Mouse (Mus musculus): ENCODE data around the gene Ppbp.

Ppbp gene

DNA sequence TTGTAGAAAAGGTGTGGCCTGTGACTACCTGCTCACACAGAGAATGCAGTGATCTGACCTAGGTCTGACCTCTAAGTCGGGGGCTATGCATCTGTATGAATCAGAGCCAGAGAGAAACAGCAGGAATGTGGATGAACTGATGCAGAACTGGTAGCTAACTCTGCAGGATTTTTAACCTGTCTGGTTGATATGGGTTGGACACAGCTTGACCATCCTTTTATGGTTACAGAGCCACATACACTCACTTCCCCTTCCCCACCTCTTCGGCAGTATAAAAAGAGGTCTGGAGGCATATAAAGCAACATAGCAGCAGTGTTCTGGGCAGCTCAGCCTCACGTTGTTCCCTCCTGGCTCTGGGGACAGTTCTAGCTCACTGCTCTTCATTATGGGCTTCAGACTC is at the start of gene Ppbp:
Gene Ppbp, plus strand, starts transcription at position 301 of the 400 bp plus-strand sequence.
- DNase-seq: no peak

- no peak for DNase-seq
These were observed 45.7 kb upstream of the Ppbp start for GRCm38 (mm10) chr5:90722656-90723055.

- DNase-seq: no peak
These were observed 40.1 kb upstream of the Ppbp start for GRCm38 (mm10) chr5:90728254-90728653.

- no peak for DNase-seq
These were observed 36.8 kb upstream of the Ppbp start for GRCm38 (mm10) chr5:90731480-90731879.

- DNase-seq: no peak
These were observed 26.3 kb upstream of the Ppbp start for GRCm38 (mm10) chr5:90742029-90742428.

- no peak for DNase-seq
These were observed 14.4 kb upstream of the Ppbp start for GRCm38 (mm10) chr5:90753934-90754333.

DNA sequence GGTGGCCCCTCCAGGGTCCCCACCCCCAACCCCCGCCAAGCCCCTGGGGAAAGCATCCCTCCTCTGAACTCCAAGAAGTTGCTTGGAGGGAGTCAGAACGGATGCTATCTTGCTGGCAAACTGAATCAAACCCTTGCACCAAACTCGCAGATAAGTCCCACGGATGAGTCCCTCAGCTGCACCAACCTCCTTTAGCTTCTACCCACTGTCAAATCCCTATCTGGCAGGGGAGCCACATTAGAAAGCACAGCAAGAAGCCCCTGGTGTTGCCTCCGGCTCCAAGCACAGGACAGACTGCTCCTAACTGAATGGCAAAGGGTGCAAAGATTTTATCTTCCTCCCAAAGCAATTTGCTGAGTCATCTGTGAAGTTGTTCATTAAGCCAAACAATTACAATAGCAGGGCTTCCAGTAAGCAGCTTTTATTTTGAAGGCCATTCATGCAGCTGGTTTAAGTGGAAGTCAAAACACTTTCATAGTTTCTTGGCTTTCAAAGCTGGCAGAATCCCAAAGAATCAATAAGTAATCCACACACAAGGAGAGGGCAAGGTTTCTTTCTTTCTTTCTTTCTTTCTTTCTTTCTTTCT is 10.2 kb upstream of the Ppbp start:
- DNase-seq: no peak

DNA sequence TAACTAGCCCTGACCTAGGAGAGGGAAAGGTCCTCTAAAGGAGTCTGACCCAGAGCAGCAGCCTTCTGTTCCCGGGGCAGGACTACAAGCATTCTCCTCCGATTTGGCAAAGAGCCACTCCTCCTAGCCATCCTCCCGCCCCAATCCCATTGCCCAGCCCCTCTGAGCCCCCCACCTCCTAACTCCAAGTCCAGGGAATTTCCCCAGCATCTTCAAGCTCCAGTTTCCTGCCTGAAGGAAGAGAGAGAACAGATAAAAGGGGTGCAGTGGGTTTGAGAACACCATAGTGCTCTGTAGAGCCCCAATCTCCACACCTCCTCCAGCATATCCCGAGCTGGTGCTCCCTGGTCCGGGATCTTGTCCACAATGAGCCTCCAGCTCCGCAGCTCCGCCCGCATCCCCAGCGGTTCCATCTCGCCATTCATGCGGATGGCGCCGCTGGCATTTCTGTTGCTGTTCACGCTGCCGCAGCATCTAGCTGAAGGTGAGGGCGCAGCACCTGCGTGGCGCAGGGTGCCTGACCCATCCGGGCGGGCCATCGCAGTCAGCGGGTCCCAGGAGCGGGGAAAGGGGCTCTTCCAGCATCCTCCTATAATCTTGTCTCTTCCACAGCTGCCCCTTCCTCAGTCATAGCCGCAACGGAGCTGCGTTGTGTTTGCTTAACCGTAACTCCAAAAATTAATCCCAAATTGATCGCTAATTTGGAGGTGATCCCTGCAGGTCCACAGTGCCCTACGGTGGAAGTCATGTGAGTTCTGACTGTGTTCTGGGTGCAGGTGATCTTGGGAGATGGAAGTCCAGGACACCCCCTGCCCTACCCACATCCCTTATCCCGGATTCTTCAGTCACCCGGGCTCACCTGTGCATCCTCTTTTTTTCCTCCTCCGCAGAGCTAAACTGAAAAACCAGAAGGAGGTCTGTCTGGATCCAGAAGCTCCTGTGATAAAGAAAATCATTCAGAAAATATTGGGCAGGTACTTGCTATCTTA is 8.9 kb upstream of the Ppbp start, which contains the start of gene Cxcl5:
Gene Cxcl5, plus strand, starts transcription at position 284 of the 989 bp plus-strand sequence.
- no peak for DNase-seq

- DNase-seq: no peak
These were observed 8.0 kb upstream of the Ppbp start for GRCm38 (mm10) chr5:90760303-90760702.

DNA sequence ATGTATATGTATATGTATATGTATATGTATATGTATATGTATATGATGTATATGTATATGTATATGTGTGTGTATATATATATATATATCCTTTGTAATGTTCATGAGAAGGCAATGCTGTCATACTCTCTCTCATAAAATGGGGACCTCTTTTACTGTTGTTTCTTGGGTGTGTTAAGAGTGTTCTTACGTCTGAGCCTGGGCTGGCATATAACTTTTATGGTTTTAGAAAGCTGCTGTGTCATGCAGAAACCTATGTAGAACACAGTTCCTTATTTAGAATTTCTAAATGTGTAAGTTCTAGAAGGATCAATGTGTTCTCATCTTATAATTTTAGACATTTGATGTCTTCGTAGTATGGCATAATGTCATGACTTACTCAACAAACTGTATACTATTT is 7.5 kb upstream of the Ppbp start:
- DNase-seq: no peak

DNA sequence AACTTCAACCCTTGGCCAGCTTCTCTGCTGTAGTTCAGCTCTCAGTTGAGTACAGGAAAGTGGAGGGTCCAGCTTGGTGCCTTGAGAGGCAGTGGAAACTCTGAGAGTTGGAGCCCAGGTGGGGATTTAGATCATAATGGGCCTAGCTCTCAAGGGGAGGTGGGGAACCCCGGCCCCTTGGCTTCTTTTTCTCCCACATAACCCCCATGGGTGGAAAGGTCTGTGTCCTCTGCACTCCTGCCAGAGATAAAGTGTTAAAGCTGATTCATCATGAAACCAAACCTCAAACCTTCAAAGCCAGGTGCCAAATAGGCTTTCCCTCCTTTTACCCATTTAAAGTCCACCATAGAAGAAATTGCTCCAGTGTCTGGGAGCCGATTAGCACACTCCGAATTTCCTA is 6.5 kb upstream of the Ppbp start:
- DNase-seq: no peak

DNA sequence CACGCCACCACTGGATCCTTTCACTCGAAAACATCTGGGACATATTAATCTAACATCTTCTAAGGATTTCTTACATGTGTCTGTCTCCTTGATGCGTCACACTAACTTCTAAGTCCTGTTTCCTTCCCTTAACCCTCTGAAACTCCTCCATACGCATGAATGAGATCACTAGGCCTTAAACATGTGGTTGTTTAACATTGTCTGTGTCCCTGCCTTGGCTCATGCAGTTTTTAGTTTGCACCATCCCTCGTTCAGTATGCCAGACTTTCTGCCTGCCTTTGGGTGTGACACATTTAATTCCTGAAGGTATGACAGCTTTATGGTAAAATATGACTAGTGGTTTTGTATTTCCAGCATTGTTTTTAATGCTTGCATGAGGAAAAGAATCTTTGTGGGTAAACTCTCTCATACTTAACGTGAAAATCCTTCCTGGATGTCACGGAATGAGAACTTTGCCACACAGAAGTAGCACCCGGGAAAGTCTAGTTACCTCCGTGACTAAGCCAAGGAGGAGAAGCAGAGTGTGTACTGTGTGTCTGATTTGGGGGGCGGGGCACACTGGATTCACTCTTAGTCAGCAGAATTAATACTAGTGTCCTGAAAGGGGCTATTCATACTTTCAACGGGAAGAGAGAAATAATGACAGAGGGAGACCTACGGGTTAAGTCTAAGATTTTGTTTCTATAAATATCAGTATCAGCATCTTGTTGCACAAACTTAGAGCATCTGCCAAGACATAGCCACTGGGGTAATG is 4.2 kb upstream of the Ppbp start:
- no peak for DNase-seq

DNA sequence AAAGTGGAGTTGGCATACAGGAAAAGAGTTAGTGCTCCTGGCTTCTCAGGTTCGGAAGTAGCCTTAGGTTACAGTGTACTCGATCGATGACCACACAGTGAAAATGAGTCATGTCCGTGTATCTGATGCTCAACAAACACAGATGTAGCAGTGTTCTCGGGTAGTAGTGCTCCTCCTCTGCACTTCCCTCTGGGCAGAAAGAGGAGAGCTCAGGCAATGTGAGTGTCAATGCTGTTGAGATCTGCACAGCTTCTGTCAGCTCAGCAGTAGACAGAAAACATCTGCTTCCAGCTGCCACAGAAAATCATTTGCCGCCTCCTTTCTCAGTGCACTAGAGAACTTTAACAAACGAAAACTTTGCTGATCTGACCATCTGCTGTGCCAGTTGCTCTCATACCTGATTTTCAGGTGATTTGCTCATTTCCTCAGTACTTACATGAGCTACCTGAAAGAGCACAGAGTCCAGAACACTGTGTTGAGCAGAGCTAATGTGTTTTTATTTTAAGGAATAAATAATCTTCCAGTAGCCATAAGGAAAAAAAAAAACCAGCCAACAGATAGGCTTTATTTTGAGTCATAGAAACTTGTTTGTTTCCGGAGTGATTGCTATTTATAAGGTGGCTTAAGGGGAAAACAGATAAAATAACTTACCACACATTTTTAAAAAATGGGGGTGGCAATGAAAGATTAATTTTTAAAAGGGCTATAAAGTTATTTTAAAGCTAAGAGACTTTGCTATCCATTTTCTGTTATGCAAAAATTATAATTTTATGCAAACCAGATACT is 2.3 kb upstream of the Ppbp start:
- no peak for DNase-seq

DNA sequence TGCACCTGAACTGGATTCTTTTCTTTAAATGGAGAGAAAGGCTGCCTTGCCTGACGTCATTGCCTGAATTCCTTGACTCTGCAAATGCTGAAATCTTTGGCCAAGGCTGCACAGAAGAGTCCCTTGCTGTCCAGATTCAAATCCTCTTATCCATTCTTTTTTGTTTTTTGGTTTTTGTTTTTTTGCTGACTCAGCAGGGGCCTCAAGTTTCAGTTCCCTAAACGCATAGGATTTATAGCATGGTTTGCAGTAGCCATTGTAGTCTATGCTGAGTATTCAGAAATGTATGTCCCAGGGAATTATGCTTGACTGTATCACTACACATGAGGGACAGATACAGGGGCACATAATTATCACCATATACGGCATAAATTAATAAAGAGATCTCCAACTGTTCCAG is 3.1 kb downstream of the Ppbp start:
- no peak for DNase-seq

DNA sequence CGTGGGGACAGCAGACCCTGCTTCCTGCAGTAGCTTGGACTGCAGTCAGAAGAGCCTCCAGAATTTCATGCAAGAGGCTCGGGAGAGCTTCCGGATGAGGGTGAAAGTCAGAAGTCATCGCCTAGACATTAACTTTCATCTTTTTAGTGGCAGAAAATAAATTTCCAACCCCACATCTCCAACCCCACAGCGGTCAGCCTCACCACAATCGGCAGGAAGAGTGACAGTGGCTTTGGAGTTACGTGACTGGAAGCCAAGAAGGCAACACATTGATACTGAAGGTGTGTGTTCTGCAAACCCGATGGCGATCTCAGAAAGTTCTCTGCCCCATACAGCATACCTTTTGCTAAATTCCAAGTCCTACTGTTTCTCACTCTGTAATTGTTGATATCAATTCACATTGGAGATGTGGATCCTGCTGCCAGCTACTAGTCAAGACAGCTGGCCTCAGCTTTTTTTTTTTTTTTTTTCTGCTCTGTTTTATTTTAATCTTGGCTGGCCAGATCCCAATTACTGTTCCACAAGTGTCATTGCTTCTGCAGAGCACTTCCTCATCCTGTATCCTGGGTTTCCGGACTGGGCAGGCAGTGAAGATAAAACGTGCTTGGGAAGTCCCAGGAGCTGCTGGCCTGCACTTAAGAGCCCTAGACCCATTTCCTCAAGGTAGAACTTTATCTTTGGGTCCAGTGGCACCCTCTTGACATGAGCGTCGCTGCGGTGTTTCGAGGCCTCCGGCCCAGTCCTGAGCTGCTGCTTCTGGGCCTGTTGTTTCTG is 3.7 kb downstream of the Ppbp start, which contains the start of gene Pf4:
Gene Pf4, plus strand, starts transcription at position 556 of the 774 bp plus-strand sequence.
- no peak for DNase-seq

DNA sequence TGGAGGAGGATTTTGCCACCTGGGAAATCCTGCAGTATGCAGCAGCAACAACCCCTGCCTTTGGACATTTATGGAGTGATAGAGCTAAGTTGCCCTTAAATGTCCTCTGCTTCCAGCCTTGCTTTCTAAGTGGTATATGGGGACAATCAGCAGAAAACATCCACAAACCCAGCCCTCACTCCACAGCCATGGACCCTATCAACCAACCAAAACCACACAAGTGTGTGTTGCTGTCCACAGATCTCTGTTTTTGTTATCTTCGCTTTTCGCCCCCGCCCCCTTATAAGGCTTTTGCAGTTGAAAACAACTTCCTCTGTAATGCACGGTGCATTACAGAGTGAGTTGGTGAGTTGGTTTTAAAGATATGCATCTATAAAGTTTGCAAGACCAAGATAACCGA is 7.2 kb downstream of the Ppbp start:
- no peak for DNase-seq

GRCm38 (mm10) chr5:90777621-90778020 is 9.3 kb downstream of the Ppbp start:
- DNase-seq: no peak

GRCm38 (mm10) chr5:90778856-90779255 is 10.5 kb downstream of the Ppbp start:
- DNase-seq: no peak

DNA sequence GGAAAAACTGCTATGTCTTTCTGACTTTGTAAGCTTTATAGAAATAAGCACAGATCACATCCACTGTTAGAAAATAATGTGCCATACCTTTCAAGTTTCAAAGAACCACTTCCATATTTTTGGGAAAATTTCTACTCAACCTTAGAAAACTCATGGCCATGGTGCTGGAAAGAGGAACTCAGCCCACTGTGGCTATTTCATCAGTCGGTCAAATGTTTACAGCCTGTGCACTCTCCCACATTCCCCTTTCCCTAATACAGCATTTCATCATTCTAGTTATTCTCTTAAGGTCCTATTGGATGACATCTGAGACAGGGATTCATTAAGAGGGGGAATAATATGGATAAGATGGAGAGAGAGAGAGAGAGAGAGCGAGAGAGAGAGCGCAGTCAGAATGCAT is 15.4 kb downstream of the Ppbp start:
- no peak for DNase-seq

DNA sequence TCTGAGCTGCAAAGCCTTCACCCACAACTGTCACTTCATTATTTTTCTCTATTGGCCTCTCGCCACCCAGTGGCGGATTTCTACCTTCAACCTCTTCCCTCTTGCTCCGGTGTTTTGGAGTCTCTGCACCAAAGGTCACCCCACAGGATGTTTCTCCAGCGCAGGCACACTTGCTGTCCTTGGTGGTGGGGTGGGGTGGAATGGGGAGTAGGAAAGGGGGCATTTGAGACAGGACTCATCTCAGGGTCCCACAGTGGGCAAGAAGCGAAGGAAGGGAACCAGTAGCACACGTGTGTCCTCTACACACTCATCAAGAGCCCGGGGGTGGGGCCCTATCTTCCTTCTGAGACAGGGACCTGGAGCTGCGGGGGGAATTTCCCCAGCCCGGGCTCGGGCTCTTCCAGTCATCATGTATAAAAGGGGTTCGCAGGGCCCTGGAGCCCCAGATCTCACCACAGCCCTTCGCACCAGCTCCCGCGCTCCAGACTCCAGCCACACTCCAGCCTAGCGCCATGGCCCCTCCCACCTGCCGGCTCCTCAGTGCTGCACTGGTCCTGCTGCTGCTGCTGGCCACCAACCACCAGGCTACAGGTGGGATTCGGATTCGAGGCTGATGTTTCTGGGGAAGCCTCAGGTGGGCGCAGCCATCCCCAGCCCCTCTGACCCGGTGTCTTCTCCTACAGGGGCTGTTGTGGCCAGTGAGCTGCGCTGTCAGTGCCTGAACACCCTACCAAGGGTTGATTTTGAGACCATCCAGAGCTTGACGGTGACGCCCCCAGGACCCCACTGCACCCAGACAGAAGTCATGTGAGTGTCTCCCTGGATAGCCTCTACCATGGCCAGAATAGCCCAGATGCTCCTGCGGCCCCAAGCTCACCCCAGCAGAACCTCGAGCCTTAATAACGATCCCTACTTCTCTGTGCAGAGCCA is 17.6 kb downstream of the Ppbp start, which contains the start of gene Cxcl3:
Gene Cxcl3, plus strand, starts transcription at position 445 of the 930 bp plus-strand sequence.
- DNase-seq: no peak
